Mouse (Mus musculus) megakaryocyte-erythroid progenitor cell, adult 5-6 weeks (primary cell): ENCODE results near the gene Rlf. TPM values are rescaled to one million over a fixed set of nuclear protein-coding genes. Genes with fewer than 3 reads are reported as not detected.

ENCODE experiments used
- ATAC-seq: replicated peaks from 2 replicates; pipeline ENCODE4 v1.8.0; 2016; ENCODE audit warnings: mild to moderate bottlenecking, inconsistent platforms; ENCODE audit not compliant: severe bottlenecking, poor library complexity, low FRiP score, low TSS enrichment
- total RNA-seq, 2 experiments: library from RNA; stranded (forward) in 1 of 2; stranded (reverse) in 1 of 2; fragments of 200-1000, 215-1000 nt in 1 of 2; fragments of >200 nt in 1 of 2; fragmentation: Nextera tagmentation in 1 of 2; gene quantifications; 2 replicates each; pipeline ENCODE4 v1.2.3; 2014 to 2017

The Rlf gene
- 28.6 and 29.1 TPM in 2 replicates for total RNA-seq (2014; fragmentation: Nextera tagmentation)
- total RNA-seq (2017) = 42.0 and 43.0 TPM in 2 replicates

- peak; percentile 87 for ATAC-seq
Observed at GRCm38 (mm10) chr4:121214793-121215304, at the start of gene Rlf. Gene Rlf (minus strand): TSS chr4:121215084.

GRCm38 (mm10) chr4:121241612-121242000 is 26.7 kb upstream of the Rlf start:
- no peak for ATAC-seq

- peak; percentile 86 for ATAC-seq
Observed at GRCm38 (mm10) chr4:121240637-121241611, 26.0 kb upstream of the Rlf start.

GRCm38 (mm10) chr4:121239878-121240277 is 25.0 kb upstream of the Rlf start:
- ATAC-seq = no peak

- ATAC-seq = 0 out of 2 replicates have a peak, but pooled peaks have one; percentile 61
Observed at GRCm38 (mm10) chr4:121231772-121232414, 17.0 kb upstream of the Rlf start.

GRCm38 (mm10) chr4:121230943-121231614 is 16.2 kb upstream of the Rlf start:
- no peak for ATAC-seq

GRCm38 (mm10) chr4:121227072-121227471 is 12.2 kb upstream of the Rlf start:
- ATAC-seq = no peak

DNA sequence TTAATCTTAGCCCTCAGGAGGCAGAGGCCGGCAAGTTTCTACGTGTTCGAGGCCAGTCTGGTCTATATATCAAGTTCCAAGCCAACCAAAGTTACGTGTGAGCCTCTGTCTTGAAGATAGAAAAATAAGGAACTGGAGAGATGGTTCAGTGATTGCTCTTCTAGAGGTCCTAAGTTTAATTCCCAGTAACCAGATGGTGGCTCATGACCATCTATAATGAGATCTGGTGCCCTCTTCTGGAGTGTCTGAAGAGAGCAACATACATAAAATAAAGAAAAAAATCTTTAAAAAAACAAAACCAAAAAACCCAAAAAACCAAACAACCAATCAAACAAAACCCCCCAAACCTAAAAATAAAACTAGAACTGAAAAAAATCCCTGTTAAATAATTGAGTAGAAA is 10.3 kb upstream of the Rlf start:
- ATAC-seq = no peak

GRCm38 (mm10) chr4:121223136-121223535 is 8.3 kb upstream of the Rlf start:
- ATAC-seq = no peak

DNA sequence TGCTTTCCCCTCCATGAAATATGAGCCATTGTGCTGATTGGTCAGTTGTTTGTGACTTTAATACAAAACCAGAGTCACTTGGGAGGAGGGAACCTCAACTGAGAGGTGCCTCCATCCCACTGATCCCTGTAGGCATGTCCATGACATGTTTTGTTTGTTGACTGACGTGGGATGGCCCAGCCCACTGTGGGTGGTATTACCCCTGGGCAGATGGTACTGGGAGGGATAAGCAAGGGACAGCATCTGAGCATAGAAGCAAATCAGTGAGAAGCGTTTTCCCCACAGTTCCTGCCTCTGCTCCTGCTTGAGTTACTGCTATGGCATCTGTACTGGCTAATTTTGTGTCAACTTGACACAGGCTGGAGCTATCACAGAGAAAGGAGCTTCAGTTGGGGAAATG is 1.3 kb upstream of the Rlf start:
- no peak for ATAC-seq

GRCm38 (mm10) chr4:121215489-121215888 is 605 bp upstream of the Rlf start:
- no peak for ATAC-seq

DNA sequence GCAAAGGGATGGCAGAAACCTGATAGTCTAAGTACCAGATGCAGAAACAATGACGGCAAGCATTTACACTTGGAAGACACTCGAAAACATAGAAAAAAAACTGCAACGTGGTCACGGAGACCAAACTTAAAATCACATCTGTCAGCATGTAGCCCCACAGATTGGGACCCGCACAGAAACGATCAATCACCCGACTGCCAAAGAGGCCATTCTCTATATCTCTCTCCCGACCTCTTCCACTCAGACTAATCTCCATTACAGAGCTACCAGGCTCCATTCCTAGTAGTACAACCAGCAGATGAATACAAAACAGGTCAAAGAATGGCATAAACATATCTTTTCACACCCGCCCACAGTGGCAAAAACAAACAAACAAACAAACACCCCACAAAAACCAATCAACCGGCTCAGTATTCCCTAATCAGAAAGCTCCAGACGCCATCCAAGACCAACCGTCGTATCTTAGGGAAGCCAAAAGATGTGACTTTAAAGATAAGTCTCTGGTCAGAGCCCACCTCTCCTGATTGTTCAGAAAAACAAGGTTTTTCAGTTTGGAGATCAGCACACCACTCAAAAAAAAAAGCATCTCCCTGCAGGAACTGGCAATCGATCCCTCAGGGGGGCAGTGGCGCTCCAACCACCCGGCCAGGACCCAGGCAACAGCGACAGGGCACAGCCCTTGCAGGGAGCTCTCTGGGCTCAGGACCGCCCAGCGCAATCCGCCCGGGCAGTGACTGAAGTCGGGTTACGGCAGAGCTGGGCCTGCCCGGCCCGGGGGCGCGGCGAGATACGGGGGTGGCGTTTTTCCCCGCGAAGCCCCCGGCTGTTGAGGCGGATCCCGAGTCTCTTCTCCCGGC is 720 bp downstream of the Rlf start:
- ATAC-seq = peak; percentile 78

GRCm38 (mm10) chr4:121208911-121209310 is 6.0 kb downstream of the Rlf start:
- ATAC-seq = no peak

- no peak for ATAC-seq
Observed at GRCm38 (mm10) chr4:121197856-121198255, 17.0 kb downstream of the Rlf start.

- ATAC-seq = no peak
Observed at GRCm38 (mm10) chr4:121196995-121197394, 17.9 kb downstream of the Rlf start.

DNA sequence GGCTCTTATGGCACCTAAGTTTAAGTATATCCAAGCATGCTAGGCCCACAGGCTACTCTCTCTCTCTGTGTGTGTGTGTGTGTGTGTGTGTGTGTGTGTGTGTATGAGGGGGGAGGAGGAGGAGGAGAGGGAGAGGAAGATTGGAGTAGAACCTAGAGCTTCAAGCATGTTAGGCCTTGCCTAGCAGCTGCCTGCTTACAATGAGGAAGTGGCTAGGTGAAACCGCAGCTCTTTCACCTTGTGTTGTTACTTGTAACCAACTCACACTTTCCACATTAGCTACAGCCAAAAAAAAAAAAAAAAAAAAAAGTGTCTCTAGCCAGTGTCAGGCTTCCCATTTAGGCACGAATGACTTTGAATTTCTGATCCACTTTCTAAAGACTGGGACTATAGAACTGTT is 18.7 kb downstream of the Rlf start:
- no peak for ATAC-seq

DNA sequence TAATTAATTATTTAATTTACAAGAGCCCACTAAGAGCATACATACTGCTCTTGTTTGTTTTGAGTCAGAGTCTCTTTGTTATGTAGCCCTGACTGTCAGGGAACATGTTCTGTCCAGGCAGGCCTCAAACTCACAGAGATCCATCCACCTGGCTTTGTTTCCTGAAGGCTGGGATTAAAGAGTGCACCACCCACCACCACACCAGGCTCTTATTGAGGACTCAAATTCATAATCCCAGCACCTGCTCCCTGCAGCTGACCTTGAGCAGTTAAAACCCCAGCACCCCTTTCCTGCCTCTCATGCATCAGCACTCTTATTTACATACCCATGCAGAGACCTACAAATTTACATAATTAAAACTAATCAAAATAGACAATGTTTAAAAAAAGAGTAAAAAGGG is 20.1 kb downstream of the Rlf start:
- no peak for ATAC-seq

GRCm38 (mm10) chr4:121192306-121192705 is 22.6 kb downstream of the Rlf start:
- ATAC-seq = no peak

- ATAC-seq = no peak
Observed at GRCm38 (mm10) chr4:121189341-121189740, 25.5 kb downstream of the Rlf start.
